Mouse (Mus musculus) liver, embryonic 15.5 days (tissue): ENCODE results near the gene Strap. TPM values are rescaled to one million over a fixed set of nuclear protein-coding genes. Genes with fewer than 3 reads are reported as not detected.

Source experiments
- ATAC-seq: fragments of 200-750 bp; cut with Nextera tagmentation; 2 replicates; pipeline ENCODE4 v1.8.0; 2017; ENCODE audit warnings: moderate number of reproducible peaks, mild to moderate bottlenecking, moderate library complexity; ENCODE audit not compliant: insufficient read depth
- H3K27ac ChIP-seq: fragments of 300-500 bp; sonication (generic); replicated peaks from 2 replicates; pipeline ENCODE4 v1.5.1; 2015; ENCODE audit warnings: mild to moderate bottlenecking, inconsistent platforms
- H3K27me3 ChIP-seq: fragments of 300-500 bp; sonication (generic); 2 replicates; pipeline ENCODE4 v1.6.1; 2015; ENCODE audit warnings: mild to moderate bottlenecking, inconsistent platforms
- H3K36me3 ChIP-seq: fragments of 300-500 bp; sonication (generic); replicated peaks from 2 replicates; pipeline ENCODE4 v1.6.1; 2015; ENCODE audit warnings: moderate library complexity, mild to moderate bottlenecking, inconsistent platforms
- H3K4me1 ChIP-seq: fragments of 300-500 bp; sonication (generic); replicated peaks from 2 replicates; pipeline ENCODE4 v1.6.1; 2015; ENCODE audit warnings: inconsistent platforms
- H3K4me2 ChIP-seq: fragments of 300-500 bp; sonication (generic); 2 replicates; pipeline ENCODE4 v1.6.1; 2015; ENCODE audit warnings: moderate library complexity, mild to moderate bottlenecking, inconsistent platforms
- H3K4me3 ChIP-seq: fragments of 300-500 bp; sonication (generic); replicated peaks from 2 replicates; pipeline ENCODE4 v1.5.1; 2015; ENCODE audit warnings: mild to moderate bottlenecking, inconsistent platforms
- H3K9ac ChIP-seq: fragments of 300-500 bp; sonication (generic); 2 replicates; pipeline ENCODE4 v1.6.1; 2015; ENCODE audit warnings: moderate library complexity, mild to moderate bottlenecking, inconsistent platforms
- H3K9me3 ChIP-seq: fragments of 300-500 bp; sonication (generic); replicated peaks from 2 replicates; pipeline ENCODE4 v1.6.1; 2016; ENCODE audit warnings: inconsistent platforms
- WGBS: fragments of 180-500 bp; shearing (Covaris S2); methylation state at CpG from one replicate; pipeline ENCODE4 v1.1.7; 2015; ENCODE audit warnings: mixed read lengths; ENCODE audit not compliant: insufficient replicate concordance; 5-methylcytosine and 5-hydroxymethylcytosine counted together
- polyA plus RNA-seq: library from polyadenylated mRNA; unstranded; fragments of >200 nt; fragmentation: Nextera tagmentation; extraction: Ambion mirVana; gene quantifications from 2 replicates; pipeline ENCODE4 v1.2.1, GENCODE M21; 2015

The Strap gene
- polyA plus RNA-seq, 1 experiment from 2014 or later: 72.9 TPM

- Histone ChIP-seq H3K9me3 (no peaks in the 10 kb centered on the region), H3K4me2 (no peak overlapping the region), H3K27ac (no peak overlapping the region), H3K27me3 (no peaks in the 10 kb centered on the region), H3K4me3 (no peak overlapping the region), H3K36me3 (peaks cover 13% of the 10 kb centered on the region), H3K9ac (no peak overlapping the region), H3K4me1 (peaks cover 23% of the 10 kb centered on the region)
- ATAC-seq: no peak
- 56% methylated on average over 5 of the region's 5 CpGs for WGBS
Measured at GRCm38 (mm10) chr6:137756310-137756709, 21.4 kb downstream of the Strap start.

GRCm38 (mm10) chr6:137757891-137758290 is 23.0 kb downstream of the Strap start:
- no peak for ATAC-seq
- Histone ChIP-seq H3K9ac (no peak overlapping the region), H3K9me3 (no peaks in the 10 kb centered on the region), H3K4me1 (peaks cover 23% of the 10 kb centered on the region), H3K36me3 (no peaks in the 10 kb centered on the region), H3K27me3 (no peaks in the 10 kb centered on the region), H3K4me3 (no peak overlapping the region), H3K4me2 (no peak overlapping the region), H3K27ac (no peak overlapping the region)
- 67% methylated on average over 1 of the region's 1 CpGs for WGBS

- no peak overlapping the region for H3K4me3 ChIP-seq
- 57% methylated on average over 8 of the region's 8 CpGs for WGBS
- H3K27ac ChIP-seq: no peak overlapping the region
- ATAC-seq: no peak
- no peak overlapping the region for H3K4me2 ChIP-seq
- peaks cover 16% of the 10 kb centered on the region for H3K4me1 ChIP-seq
- H3K36me3 ChIP-seq: no peaks in the 10 kb centered on the region
- H3K9ac ChIP-seq: no peak overlapping the region
- H3K27me3 ChIP-seq: no peaks in the 10 kb centered on the region
- H3K9me3 ChIP-seq: no peaks in the 10 kb centered on the region
Measured at GRCm38 (mm10) chr6:137759681-137760080, 24.8 kb downstream of the Strap start.

GRCm38 (mm10) chr6:137760966-137761365 is 26.1 kb downstream of the Strap start:
- Histone ChIP-seq H3K9me3 (no peaks in the 10 kb centered on the region), H3K9ac (no peak overlapping the region), H3K27ac (no peak overlapping the region), H3K36me3 (no peaks in the 10 kb centered on the region), H3K4me3 (no peak overlapping the region), H3K4me2 (no peak overlapping the region), H3K4me1 (peaks cover 7% of the 10 kb centered on the region; the same call in 1 of the 2 replicates), H3K27me3 (no peaks in the 10 kb centered on the region)
- no peak for ATAC-seq
- 82% methylated on average over 15 of the region's 15 CpGs for WGBS

- Histone ChIP-seq H3K27ac (no peak overlapping the region), H3K9ac (no peak overlapping the region), H3K4me2 (no peak overlapping the region), H3K9me3 (no peaks in the 10 kb centered on the region), H3K4me1 (0 out of 2 replicates have a peak, but pooled peaks cover 1% of the 10 kb centered on the region), H3K36me3 (no peaks in the 10 kb centered on the region), H3K27me3 (no peaks in the 10 kb centered on the region), H3K4me3 (no peak overlapping the region)
- 45% methylated on average over 3 of the region's 3 CpGs for WGBS
- no peak for ATAC-seq
Measured at GRCm38 (mm10) chr6:137764572-137765210, 29.8 kb downstream of the Strap start.

- no peaks in the 10 kb centered on the region for H3K4me1 ChIP-seq
- ATAC-seq: no peak
- no peaks in the 10 kb centered on the region for H3K27me3 ChIP-seq
- H3K4me2 ChIP-seq: no peak overlapping the region
- no peaks in the 10 kb centered on the region for H3K36me3 ChIP-seq
- H3K4me3 ChIP-seq: no peak overlapping the region
- no peaks in the 10 kb centered on the region for H3K9me3 ChIP-seq
- no peak overlapping the region for H3K27ac ChIP-seq
- H3K9ac ChIP-seq: no peak overlapping the region
Measured at GRCm38 (mm10) chr6:137766177-137766576, 31.3 kb downstream of the Strap start.

- H3K9me3 ChIP-seq: no peaks in the 10 kb centered on the region
- no peak for ATAC-seq
- no peaks in the 10 kb centered on the region for H3K27me3 ChIP-seq
- WGBS: 64% methylated on average over 3 of the region's 3 CpGs
- H3K4me2 ChIP-seq: no peak overlapping the region
- H3K4me3 ChIP-seq: no peak overlapping the region
- no peaks in the 10 kb centered on the region for H3K4me1 ChIP-seq
- no peaks in the 10 kb centered on the region for H3K36me3 ChIP-seq
- no peak overlapping the region for H3K27ac ChIP-seq
- no peak overlapping the region for H3K9ac ChIP-seq
Measured at GRCm38 (mm10) chr6:137771621-137772250, 36.9 kb downstream of the Strap start.

- Histone ChIP-seq H3K4me1 (no peaks in the 10 kb centered on the region), H3K4me2 (no peak overlapping the region), H3K36me3 (0 out of 2 replicates have a peak, but pooled peaks cover under 1% of the 10 kb centered on the region), H3K27ac (no peak overlapping the region), H3K4me3 (no peak overlapping the region), H3K27me3 (no peaks in the 10 kb centered on the region), H3K9ac (no peak overlapping the region), H3K9me3 (no peaks in the 10 kb centered on the region)
- no peak for ATAC-seq
- WGBS: 72% methylated on average over 8 of the region's 8 CpGs
Measured at GRCm38 (mm10) chr6:137772918-137773636, 38.2 kb downstream of the Strap start.

- 0 out of 2 replicates have a peak, but pooled peaks cover 5% of the 10 kb centered on the region for H3K36me3 ChIP-seq
- H3K4me1 ChIP-seq: no peaks in the 10 kb centered on the region
- H3K4me2 ChIP-seq: no peak overlapping the region
- H3K9me3 ChIP-seq: no peaks in the 10 kb centered on the region
- WGBS: 79% methylated on average over 6 of the region's 6 CpGs
- H3K4me3 ChIP-seq: no peak overlapping the region
- ATAC-seq: no peak
- H3K27ac ChIP-seq: no peak overlapping the region
- no peak overlapping the region for H3K9ac ChIP-seq
- no peaks in the 10 kb centered on the region for H3K27me3 ChIP-seq
Measured at GRCm38 (mm10) chr6:137773637-137774028, 38.8 kb downstream of the Strap start.

GRCm38 (mm10) chr6:137774166-137774565 is 39.3 kb downstream of the Strap start:
- no peaks in the 10 kb centered on the region for H3K9me3 ChIP-seq
- no peaks in the 10 kb centered on the region for H3K27me3 ChIP-seq
- 0 out of 2 replicates have a peak, but pooled peaks cover 9% of the 10 kb centered on the region for H3K36me3 ChIP-seq
- ATAC-seq: no peak
- H3K4me3 ChIP-seq: no peak overlapping the region
- no peak overlapping the region for H3K9ac ChIP-seq
- no peak overlapping the region for H3K4me2 ChIP-seq
- H3K4me1 ChIP-seq: no peaks in the 10 kb centered on the region
- no peak overlapping the region for H3K27ac ChIP-seq
- WGBS: 82% methylated on average over 13 of the region's 13 CpGs

GRCm38 (mm10) chr6:137775159-137775558 is 40.3 kb downstream of the Strap start:
- no peak overlapping the region for H3K4me3 ChIP-seq
- H3K9ac ChIP-seq: no peak overlapping the region
- 0 out of 2 replicates have a peak, but pooled peaks cover 14% of the 10 kb centered on the region for H3K36me3 ChIP-seq
- H3K27me3 ChIP-seq: no peaks in the 10 kb centered on the region
- no peak overlapping the region for H3K4me2 ChIP-seq
- no peak overlapping the region for H3K27ac ChIP-seq
- H3K4me1 ChIP-seq: no peaks in the 10 kb centered on the region
- WGBS: 67% methylated on average over 8 of the region's 8 CpGs
- ATAC-seq: no peak
- H3K9me3 ChIP-seq: no peaks in the 10 kb centered on the region
